Mouse (Mus musculus) stomach, postnatal 0 days (tissue): ENCODE results near the gene 1700042G07Rik. TPM values are rescaled to one million over a fixed set of nuclear protein-coding genes. Genes with fewer than 3 reads are reported as not detected.

Experiments used
- ATAC-seq: fragments of 200-750 bp; cut with Nextera tagmentation; 2 replicates; pipeline ENCODE4 v1.8.0; 2017; ENCODE audit not compliant: low FRiP score, low TSS enrichment
- DNase-seq: peaks from one replicate; pipeline ENCODE4 v3.0.0-alpha.2; 2016; ENCODE audit warnings: low spot score
- H3K27ac ChIP-seq: fragments of 300-500 bp; sonication (generic); replicated peaks from 2 replicates; pipeline ENCODE4 v1.5.1; 2014; ENCODE audit warnings: mild to moderate bottlenecking, control low read depth
- H3K27me3 ChIP-seq: fragments of 300-500 bp; sonication (generic); 2 replicates; pipeline ENCODE4 v1.6.1; 2014; ENCODE audit warnings: low read length; ENCODE audit not compliant: control insufficient read depth, insufficient read depth
- H3K36me3 ChIP-seq: fragments of 300-500 bp; sonication (generic); 2 replicates; pipeline ENCODE4 v1.6.1; 2014; ENCODE audit warnings: low read length, mixed read lengths; ENCODE audit not compliant: control insufficient read depth, insufficient read depth
- H3K4me1 ChIP-seq: fragments of 300-500 bp; sonication (generic); replicated peaks from 2 replicates; pipeline ENCODE4 v1.6.1; 2014; ENCODE audit warnings: antibody characterized with exemption; ENCODE audit not compliant: control insufficient read depth, insufficient read depth
- H3K4me2 ChIP-seq: fragments of 300-500 bp; sonication (generic); replicated peaks from 2 replicates; pipeline ENCODE4 v1.6.1; 2014; ENCODE audit warnings: low read depth, mild to moderate bottlenecking, control low read depth, moderate library complexity
- H3K4me3 ChIP-seq: fragments of 300-500 bp; sonication (generic); 2 replicates; pipeline ENCODE4 v1.5.1; 2014; ENCODE audit warnings: low read depth, low read length, control low read depth
- H3K9ac ChIP-seq: fragments of 300-500 bp; sonication (generic); 2 replicates; pipeline ENCODE4 v1.6.1; 2014; ENCODE audit warnings: mild to moderate bottlenecking, low read length, control low read depth, mixed read lengths
- H3K9me3 ChIP-seq: fragments of 300-500 bp; sonication (generic); 2 replicates; pipeline ENCODE4 v1.6.1; 2016; ENCODE audit warnings: low read length; ENCODE audit not compliant: control insufficient read depth
- CTCF ChIP-seq: IDR thresholded peaks from 2 replicates; pipeline ENCODE4 v1.5.1; 2016; ENCODE audit warnings: antibody characterized with exemption, low read depth, mild to moderate bottlenecking, moderate library complexity
- EP300 ChIP-seq: optimal IDR thresholded peaks from 2 replicates; pipeline ENCODE3; 2016; ENCODE audit warnings: antibody characterized with exemption
- WGBS: fragments of 180-500 bp; shearing (Covaris S2); extraction: QIAGEN DNeasy Blood & Tissue Kit; methylation state at CpG from one replicate; pipeline ENCODE4 v1.1.7; 2014; 5-methylcytosine and 5-hydroxymethylcytosine counted together
- polyA plus RNA-seq: library from polyadenylated mRNA; unstranded; fragments of >200 nt; fragmentation: Nextera tagmentation; extraction: Ambion mirVana; gene quantifications from 2 replicates; pipeline ENCODE4 v1.2.1, GENCODE M21; 2015

1700042G07Rik gene
- polyA plus RNA-seq, 1 experiment from 2014 or later: not detected

GRCm38 (mm10) chr4:116134990-116135389 lies 38.2 kb upstream of the 1700042G07Rik start:
- Histone ChIP-seq H3K36me3 (no peaks in the 10 kb centered on the region), H3K9ac (no peak overlapping the region), H3K4me2 (no peak overlapping the region), H3K27ac (no peak overlapping the region), H3K27me3 (no peaks in the 10 kb centered on the region), H3K4me3 (no peak overlapping the region), H3K9me3 (no peaks in the 10 kb centered on the region), H3K4me1 (no peaks in the 10 kb centered on the region)
- ATAC-seq: peak; percentile 50; the same call in 1 of the 2 replicates
- no peak for DNase-seq
- 26% methylated on average over 2 of the region's 2 CpGs for WGBS
- no peak for TF ChIP-seq EP300
- TF ChIP-seq CTCF: peak; percentile 97

GRCm38 (mm10) chr4:116137421-116137996 lies 35.7 kb upstream of the 1700042G07Rik start:
- no peak overlapping the region for H3K4me2 ChIP-seq
- H3K4me1 ChIP-seq: no peaks in the 10 kb centered on the region
- no peak overlapping the region for H3K27ac ChIP-seq
- H3K36me3 ChIP-seq: no peaks in the 10 kb centered on the region
- ATAC-seq (no peak), DNase-seq (no peak)
- no peak overlapping the region for H3K9ac ChIP-seq
- H3K9me3 ChIP-seq: no peaks in the 10 kb centered on the region
- no peaks in the 10 kb centered on the region for H3K27me3 ChIP-seq
- TF ChIP-seq EP300 (no peak), CTCF (no peak)
- WGBS: 52% methylated on average over 13 of the region's 13 CpGs
- no peak overlapping the region for H3K4me3 ChIP-seq

- Histone ChIP-seq H3K27ac (no peak overlapping the region), H3K9ac (no peak overlapping the region), H3K27me3 (no peaks in the 10 kb centered on the region), H3K4me1 (no peaks in the 10 kb centered on the region), H3K36me3 (no peaks in the 10 kb centered on the region), H3K9me3 (no peaks in the 10 kb centered on the region), H3K4me2 (no peak overlapping the region), H3K4me3 (no peak overlapping the region)
- TF ChIP-seq CTCF: no peak
- no peak for TF ChIP-seq EP300
- WGBS: 76% methylated on average over 7 of the region's 7 CpGs
- DNase-seq (no peak), ATAC-seq (no peak)
Measured at GRCm38 (mm10) chr4:116140801-116141574, 32.2 kb upstream of the 1700042G07Rik start.

GRCm38 (mm10) chr4:116141736-116142135 lies 31.4 kb upstream of the 1700042G07Rik start:
- WGBS: 68% methylated on average over 1 of the region's 1 CpGs
- ATAC-seq (no peak), DNase-seq (no peak)
- no peaks in the 10 kb centered on the region for H3K9me3 ChIP-seq
- no peak overlapping the region for H3K4me3 ChIP-seq
- H3K9ac ChIP-seq: no peak overlapping the region
- no peaks in the 10 kb centered on the region for H3K27me3 ChIP-seq
- no peaks in the 10 kb centered on the region for H3K36me3 ChIP-seq
- H3K27ac ChIP-seq: no peak overlapping the region
- no peak overlapping the region for H3K4me2 ChIP-seq
- H3K4me1 ChIP-seq: no peaks in the 10 kb centered on the region
- TF ChIP-seq EP300 (no peak), CTCF (no peak)

- no peak overlapping the region for H3K4me2 ChIP-seq
- no peaks in the 10 kb centered on the region for H3K27me3 ChIP-seq
- H3K9me3 ChIP-seq: no peaks in the 10 kb centered on the region
- DNase-seq (no peak), ATAC-seq (no peak)
- no peaks in the 10 kb centered on the region for H3K4me1 ChIP-seq
- no peak overlapping the region for H3K9ac ChIP-seq
- H3K4me3 ChIP-seq: no peak overlapping the region
- 81% methylated on average over 7 of the region's 7 CpGs for WGBS
- TF ChIP-seq EP300: no peak
- no peak for TF ChIP-seq CTCF
- no peaks in the 10 kb centered on the region for H3K36me3 ChIP-seq
- H3K27ac ChIP-seq: no peak overlapping the region
Measured at GRCm38 (mm10) chr4:116142269-116142668, 30.9 kb upstream of the 1700042G07Rik start.

GRCm38 (mm10) chr4:116143317-116143811 lies 29.8 kb upstream of the 1700042G07Rik start:
- 11% methylated on average over 7 of the region's 7 CpGs for WGBS
- Histone ChIP-seq H3K4me2 (peak overlapping the region; percentile 93), H3K4me1 (no peaks in the 10 kb centered on the region), H3K9me3 (no peaks in the 10 kb centered on the region), H3K27ac (no peak overlapping the region), H3K36me3 (no peaks in the 10 kb centered on the region), H3K27me3 (no peaks in the 10 kb centered on the region), H3K9ac (peak overlapping the region; percentile 38; the same call in 1 of the 2 replicates), H3K4me3 (peak overlapping the region; percentile 58)
- DNase-seq: peak; percentile 45
- TF ChIP-seq CTCF (no peak), EP300 (no peak)
- peak; percentile 35; the same call in 1 of the 2 replicates for ATAC-seq
